Mouse (Mus musculus) midbrain, postnatal 0 days (tissue): ENCODE measurements around the gene Zfp14. TPM values are rescaled to one million over a fixed set of nuclear protein-coding genes. Genes with fewer than 3 reads are reported as not detected.

ENCODE experiments used
- ATAC-seq: fragments of 200-750 bp; cut with Nextera tagmentation; 2 replicates; pipeline ENCODE4 v1.8.0; 2017; ENCODE audit warnings: moderate number of reproducible peaks, mild to moderate bottlenecking, moderate TSS enrichment, moderate library complexity; ENCODE audit not compliant: low FRiP score
- DNase-seq: peaks from one replicate; pipeline ENCODE4 v3.0.0-alpha.2; 2015; ENCODE audit warnings: low spot score
- H3K27ac ChIP-seq: fragments of 300-500 bp; sonication (generic); 2 replicates; pipeline ENCODE4 v1.5.1; 2014; ENCODE audit warnings: low read depth, mild to moderate bottlenecking, low read length, mixed read lengths
- H3K27me3 ChIP-seq: fragments of 300-500 bp; sonication (generic); 2 replicates; pipeline ENCODE4 v1.6.1; 2014; ENCODE audit warnings: low read length, control low read depth, mixed read lengths; ENCODE audit not compliant: insufficient read depth
- H3K36me3 ChIP-seq: fragments of 300-500 bp; sonication (generic); 2 replicates; pipeline ENCODE4 v1.6.1; 2014; ENCODE audit warnings: low read length, control low read depth, mixed read lengths; ENCODE audit not compliant: insufficient read depth
- H3K4me1 ChIP-seq: fragments of 300-500 bp; sonication (generic); 2 replicates; pipeline ENCODE4 v1.6.1; 2014; ENCODE audit warnings: mild to moderate bottlenecking, control low read depth, antibody characterized with exemption, low read length, mixed read lengths; ENCODE audit not compliant: insufficient read depth
- H3K4me2 ChIP-seq: fragments of 300-500 bp; sonication (generic); 2 replicates; pipeline ENCODE4 v1.6.1; 2014; ENCODE audit warnings: low read depth, mild to moderate bottlenecking, low read length, mixed read lengths; ENCODE audit not compliant: poor library complexity, severe bottlenecking
- H3K4me3 ChIP-seq: fragments of 300-500 bp; sonication (generic); 2 replicates; pipeline ENCODE4 v1.5.1; 2014; ENCODE audit warnings: low read depth, mild to moderate bottlenecking, low read length, moderate library complexity
- H3K9ac ChIP-seq: fragments of 300-500 bp; sonication (generic); replicated peaks from 2 replicates; pipeline ENCODE4 v1.6.1; 2014; ENCODE audit warnings: mild to moderate bottlenecking, low read length, moderate library complexity, mixed read lengths; ENCODE audit not compliant: poor library complexity, severe bottlenecking
- H3K9me3 ChIP-seq: fragments of 300-500 bp; sonication (generic); 2 replicates; pipeline ENCODE4 v1.6.1; 2016; ENCODE audit warnings: low read length, control low read depth
- CTCF ChIP-seq: IDR thresholded peaks from 2 replicates; pipeline ENCODE4 v1.5.1; 2016; ENCODE audit warnings: antibody characterized with exemption, mild to moderate bottlenecking
- WGBS: fragments of 180-500 bp; shearing (Covaris S2); extraction: QIAGEN DNeasy Blood & Tissue Kit; methylation state at CpG from one replicate; pipeline ENCODE4 v1.1.7; 2014; 5-methylcytosine and 5-hydroxymethylcytosine counted together
- polyA plus RNA-seq: library from polyadenylated mRNA; unstranded; fragments of >200 nt; fragmentation: Nextera tagmentation; extraction: Ambion mirVana; gene quantifications from 2 replicates; pipeline ENCODE4 v1.2.1, GENCODE M21; 2015
- total RNA-seq: library from RNA; depleted of rRNA; stranded (reverse); fragments of >200 nt; gene quantifications from 2 replicates; pipeline ENCODE4 v1.2.3, GENCODE M21; 2014

Zfp14 gene
- total and polyA plus RNA-seq, 2 experiments from 2014 or later: 5.8 to 16.5 TPM

- Histone ChIP-seq H3K9me3 (no peaks in the 10 kb centered on the region), H3K4me1 (peaks cover 11% of the 10 kb centered on the region; the same call in 1 of the 2 replicates), H3K27ac (no peak overlapping the region), H3K36me3 (no peaks in the 10 kb centered on the region), H3K4me3 (no peak overlapping the region), H3K27me3 (no peaks in the 10 kb centered on the region), H3K4me2 (no peak overlapping the region), H3K9ac (no peak overlapping the region)
- 84% methylated on average over 9 of the region's 9 CpGs for WGBS
- DNase-seq: no peak
- TF ChIP-seq CTCF: no peak
- no peak for ATAC-seq
These were observed 41.5 kb upstream of the Zfp14 start for GRCm38 (mm10) chr7:30092666-30093065.

- 7% methylated on average over 9 of the region's 9 CpGs for WGBS
- Histone ChIP-seq H3K4me3 (peak overlapping the region; percentile 60), H3K27me3 (no peaks in the 10 kb centered on the region), H3K9me3 (no peaks in the 10 kb centered on the region), H3K4me1 (peaks cover 9% of the 10 kb centered on the region; the same call in 1 of the 2 replicates), H3K27ac (peak overlapping the region; percentile 83), H3K4me2 (peak overlapping the region; percentile 80), H3K9ac (peak overlapping the region; percentile 57; the same call in 1 of the 2 replicates), H3K36me3 (peaks cover 4% of the 10 kb centered on the region; the same call in 1 of the 2 replicates)
- TF ChIP-seq CTCF: peak; percentile 76
- no peak for ATAC-seq
- DNase-seq: peak; percentile 74
These were observed 39.9 kb upstream of the Zfp14 start for GRCm38 (mm10) chr7:30090970-30091585.

GRCm38 (mm10) chr7:30090092-30090969 is 39.2 kb upstream of the Zfp14 start, which contains the start of the genes Gm26920 and Zfp566:
Gm26920 (minus strand) TSS chr7:30090410.
Zfp566 (minus strand) TSS chr7:30090527.
- H3K27ac ChIP-seq: peak within 1 kb of the TSS; percentile 83
- DNase-seq (peak; percentile 99), ATAC-seq (peak; percentile 92)
- H3K9me3 ChIP-seq: no peaks in the 10 kb centered on the region
- peak within 1 kb of the TSS; percentile 80 for H3K4me2 ChIP-seq
- H3K27me3 ChIP-seq: no peaks in the 10 kb centered on the region
- TF ChIP-seq CTCF: no peak; the same call in 1 of the 2 replicates
- H3K9ac ChIP-seq: peak within 1 kb of the TSS; percentile 57
- H3K4me1 ChIP-seq: peaks cover 9% of the 10 kb centered on the region; the same call in 1 of the 2 replicates
- under 1% methylated on average over 40 of the region's 40 CpGs for WGBS
- peaks cover 6% of the 10 kb centered on the region; the same call in 1 of the 2 replicates for H3K36me3 ChIP-seq
- H3K4me3 ChIP-seq: peak within 1 kb of the TSS; percentile 60

- ATAC-seq (no peak), DNase-seq (no peak)
- peak overlapping the region; percentile 57 for H3K9ac ChIP-seq
- H3K4me1 ChIP-seq: peaks cover 9% of the 10 kb centered on the region; the same call in 1 of the 2 replicates
- 15% methylated on average over 6 of the region's 6 CpGs for WGBS
- peak overlapping the region; percentile 60 for H3K4me3 ChIP-seq
- H3K27me3 ChIP-seq: no peaks in the 10 kb centered on the region
- TF ChIP-seq CTCF: no peak
- H3K4me2 ChIP-seq: peak overlapping the region; percentile 80
- no peaks in the 10 kb centered on the region for H3K9me3 ChIP-seq
- peaks cover 11% of the 10 kb centered on the region; the same call in 1 of the 2 replicates for H3K36me3 ChIP-seq
- no peak overlapping the region for H3K27ac ChIP-seq
These were observed 38.2 kb upstream of the Zfp14 start for GRCm38 (mm10) chr7:30089405-30089804.

GRCm38 (mm10) chr7:30086524-30086923 is 35.3 kb upstream of the Zfp14 start:
- 93% methylated on average over 9 of the region's 9 CpGs for WGBS
- no peak overlapping the region for H3K4me2 ChIP-seq
- H3K27ac ChIP-seq: no peak overlapping the region
- no peak for TF ChIP-seq CTCF
- no peak for ATAC-seq
- peaks cover 9% of the 10 kb centered on the region; the same call in 1 of the 2 replicates for H3K4me1 ChIP-seq
- peaks cover 11% of the 10 kb centered on the region; the same call in 1 of the 2 replicates for H3K36me3 ChIP-seq
- H3K9me3 ChIP-seq: no peaks in the 10 kb centered on the region
- H3K9ac ChIP-seq: no peak overlapping the region
- H3K27me3 ChIP-seq: no peaks in the 10 kb centered on the region
- H3K4me3 ChIP-seq: no peak overlapping the region
- DNase-seq: no peak
